Mouse (Mus musculus): ENCODE measurements at regions not wholly inside any gene's neighbourhood (a gene's known extent, or its start where the extent isn't known, plus 50 kb on each side); places are given as distances from the start of the nearest gene placed in this dataset.

GRCm38 (mm10) chr9:87402010-87402409 is 146.7 kb upstream of the Cep162 start:
- Histone ChIP-seq H3K36me3 (ENCODE audit: control insufficient read depth, insufficient read depth, low read length, poor library complexity, severe bottlenecking) (no peaks in the 10 kb centered on the region), H3K9me3 (ENCODE audit: control insufficient read depth, insufficient read depth, low read depth, low read length) (no peaks in the 10 kb centered on the region), H3K27ac (ENCODE audit: insufficient read depth, low read depth, low read length, poor library complexity, severe bottlenecking) (no peak overlapping the region), H3K9ac (ENCODE audit: insufficient read depth, low read depth, low read length, poor library complexity, severe bottlenecking) (no peak overlapping the region), H3K4me1 (ENCODE audit: control insufficient read depth in 2 of 2, insufficient read depth in 2 of 2, low read length in 2 of 2, poor library complexity in 1 of 2) (no peaks in the 10 kb centered on the region), H3K4me3 (ENCODE audit: insufficient read depth in 1 of 2, low read depth in 1 of 2, low read length in 2 of 2, poor library complexity in 1 of 2, severe bottlenecking in 1 of 2) (no peak overlapping the region)
- no peak for TF ChIP-seq ZC3H11A (IDR thresholded peaks at IDR 0.05; ENCODE audit: borderline replicate concordance, low read depth, low read length)
- no peak for DNase-seq (ENCODE audit: low read depth, low spot score)
- in situ Hi-C loops (cut with MboI; ENCODE audit: low sequenced_read_pairs in 2 of 2, unreplicated experiment in 2 of 2), result no loop called here

GRCm38 (mm10) chr9:87387516-87387915 is 132.2 kb upstream of the Cep162 start:
- Histone ChIP-seq H3K9ac (ENCODE audit: insufficient read depth, low read depth, low read length, poor library complexity, severe bottlenecking) (no peak overlapping the region), H3K9me3 (ENCODE audit: control insufficient read depth, insufficient read depth, low read depth, low read length) (no peaks in the 10 kb centered on the region), H3K36me3 (ENCODE audit: control insufficient read depth, insufficient read depth, low read length, poor library complexity, severe bottlenecking) (no peaks in the 10 kb centered on the region), H3K4me3 (ENCODE audit: insufficient read depth in 1 of 2, low read depth in 1 of 2, low read length in 2 of 2, poor library complexity in 1 of 2, severe bottlenecking in 1 of 2) (no peak overlapping the region), H3K27ac (ENCODE audit: insufficient read depth, low read depth, low read length, poor library complexity, severe bottlenecking) (no peak overlapping the region), H3K4me1 (ENCODE audit: control insufficient read depth in 2 of 2, insufficient read depth in 2 of 2, low read length in 2 of 2, poor library complexity in 1 of 2) (no peaks in the 10 kb centered on the region)
- TF ChIP-seq ZC3H11A (IDR thresholded peaks at IDR 0.05; ENCODE audit: borderline replicate concordance, low read depth, low read length), result no peak
- no peak for TF ChIP-seq HCFC1 (IDR thresholded peaks at IDR 0.05; ENCODE audit: borderline replicate concordance, insufficient read depth, low read length)
- TF ChIP-seq ZNF384 (IDR thresholded peaks at IDR 0.05; ENCODE audit: low read depth, low read length), result no peak
- TF ChIP-seq MAFK (IDR thresholded peaks at IDR 0.05; ENCODE audit: insufficient read depth, low read depth, low read length), result no peak
- in situ Hi-C loops (cut with MboI; ENCODE audit: low sequenced_read_pairs in 2 of 2, unreplicated experiment in 2 of 2), result no loop called here
- no peak for DNase-seq (ENCODE audit: low read depth, low spot score)

GRCm38 (mm10) chr9:87383513-87383912 is 128.2 kb upstream of the Cep162 start:
- no peaks in the 10 kb centered on the region for H3K9me3 ChIP-seq (ENCODE audit: control insufficient read depth, insufficient read depth, low read depth, low read length)
- no peak for DNase-seq (ENCODE audit: low read depth, low spot score)
- H3K27ac ChIP-seq (ENCODE audit: insufficient read depth, low read depth, low read length, poor library complexity, severe bottlenecking), result no peak overlapping the region
- no peaks in the 10 kb centered on the region for H3K36me3 ChIP-seq (ENCODE audit: control insufficient read depth, insufficient read depth, low read length, poor library complexity, severe bottlenecking)
- H3K4me3 ChIP-seq (ENCODE audit: insufficient read depth in 1 of 2, low read depth in 1 of 2, low read length in 2 of 2, poor library complexity in 1 of 2, severe bottlenecking in 1 of 2), result no peak overlapping the region
- no peak overlapping the region for H3K9ac ChIP-seq (ENCODE audit: insufficient read depth, low read depth, low read length, poor library complexity, severe bottlenecking)
- no peaks in the 10 kb centered on the region for H3K4me1 ChIP-seq (ENCODE audit: control insufficient read depth in 2 of 2, insufficient read depth in 2 of 2, low read length in 2 of 2, poor library complexity in 1 of 2)
- in situ Hi-C loops (cut with MboI; ENCODE audit: low sequenced_read_pairs in 2 of 2, unreplicated experiment in 2 of 2), result no loop called here
- TF ChIP-seq CHD2 (IDR thresholded peaks at IDR 0.05; ENCODE audit: low read depth, low read length) (no peak), MAFK (IDR thresholded peaks at IDR 0.05; ENCODE audit: insufficient read depth, low read depth, low read length) (no peak), HCFC1 (IDR thresholded peaks at IDR 0.05; ENCODE audit: borderline replicate concordance, insufficient read depth, low read length) (no peak), ZC3H11A (IDR thresholded peaks at IDR 0.05; ENCODE audit: borderline replicate concordance, low read depth, low read length) (no peak), ZNF384 (IDR thresholded peaks at IDR 0.05; ENCODE audit: low read depth, low read length) (no peak)

- H3K4me3 ChIP-seq (ENCODE audit: insufficient read depth in 1 of 2, low read depth in 1 of 2, low read length in 2 of 2, poor library complexity in 1 of 2, severe bottlenecking in 1 of 2), result no peak overlapping the region
- no peaks in the 10 kb centered on the region for H3K36me3 ChIP-seq (ENCODE audit: control insufficient read depth, insufficient read depth, low read length, poor library complexity, severe bottlenecking)
- DNase-seq (ENCODE audit: low read depth, low spot score), result no peak
- H3K4me1 ChIP-seq (ENCODE audit: control insufficient read depth in 2 of 2, insufficient read depth in 2 of 2, low read length in 2 of 2, poor library complexity in 1 of 2), result no peaks in the 10 kb centered on the region
- no peaks in the 10 kb centered on the region for H3K9me3 ChIP-seq (ENCODE audit: control insufficient read depth, insufficient read depth, low read depth, low read length)
- in situ Hi-C loops (cut with MboI; ENCODE audit: low sequenced_read_pairs in 2 of 2, unreplicated experiment in 2 of 2), result no loop called here
- TF ChIP-seq MAFK (IDR thresholded peaks at IDR 0.05; ENCODE audit: insufficient read depth, low read depth, low read length), result no peak
- TF ChIP-seq HCFC1 (IDR thresholded peaks at IDR 0.05; ENCODE audit: borderline replicate concordance, insufficient read depth, low read length), result no peak
- no peak for TF ChIP-seq ZC3H11A (IDR thresholded peaks at IDR 0.05; ENCODE audit: borderline replicate concordance, low read depth, low read length)
- no peak for TF ChIP-seq CHD2 (IDR thresholded peaks at IDR 0.05; ENCODE audit: low read depth, low read length)
- TF ChIP-seq ZNF384 (IDR thresholded peaks at IDR 0.05; ENCODE audit: low read depth, low read length), result no peak
- H3K27ac ChIP-seq (ENCODE audit: insufficient read depth, low read depth, low read length, poor library complexity, severe bottlenecking), result no peak overlapping the region
- H3K9ac ChIP-seq (ENCODE audit: insufficient read depth, low read depth, low read length, poor library complexity, severe bottlenecking), result no peak overlapping the region
These were observed 122.6 kb upstream of the Cep162 start for GRCm38 (mm10) chr9:87377921-87378320.

- no peak overlapping the region for H3K9ac ChIP-seq (ENCODE audit: insufficient read depth, low read depth, low read length, poor library complexity, severe bottlenecking)
- no peak overlapping the region for H3K27ac ChIP-seq (ENCODE audit: insufficient read depth, low read depth, low read length, poor library complexity, severe bottlenecking)
- no peaks in the 10 kb centered on the region for H3K9me3 ChIP-seq (ENCODE audit: control insufficient read depth, insufficient read depth, low read depth, low read length)
- DNase-seq (ENCODE audit: low read depth, low spot score), result no peak
- no peak for TF ChIP-seq HCFC1 (IDR thresholded peaks at IDR 0.05; ENCODE audit: borderline replicate concordance, insufficient read depth, low read length)
- TF ChIP-seq MAFK (IDR thresholded peaks at IDR 0.05; ENCODE audit: insufficient read depth, low read depth, low read length), result no peak
- TF ChIP-seq CHD2 (IDR thresholded peaks at IDR 0.05; ENCODE audit: low read depth, low read length), result no peak
- no peak for TF ChIP-seq ZNF384 (IDR thresholded peaks at IDR 0.05; ENCODE audit: low read depth, low read length)
- no peak for TF ChIP-seq ZC3H11A (IDR thresholded peaks at IDR 0.05; ENCODE audit: borderline replicate concordance, low read depth, low read length)
- no peak overlapping the region for H3K4me3 ChIP-seq (ENCODE audit: insufficient read depth in 1 of 2, low read depth in 1 of 2, low read length in 2 of 2, poor library complexity in 1 of 2, severe bottlenecking in 1 of 2)
- H3K4me1 ChIP-seq (ENCODE audit: control insufficient read depth in 2 of 2, insufficient read depth in 2 of 2, low read length in 2 of 2, poor library complexity in 1 of 2), result no peaks in the 10 kb centered on the region
- in situ Hi-C loops (cut with MboI; ENCODE audit: low sequenced_read_pairs in 2 of 2, unreplicated experiment in 2 of 2), result no loop called here
- H3K36me3 ChIP-seq (ENCODE audit: control insufficient read depth, insufficient read depth, low read length, poor library complexity, severe bottlenecking), result no peaks in the 10 kb centered on the region
These were observed 121.5 kb upstream of the Cep162 start for GRCm38 (mm10) chr9:87376731-87377310.
